Mouse (Mus musculus): ENCODE data around the gene Map10.

- TF ChIP-seq CTCF (IDR thresholded peaks at IDR 0.05; ENCODE audit: low read depth, low read length) (no peak), EP300 (IDR thresholded peaks at IDR 0.05; ENCODE audit: insufficient read depth, low read depth, low read length) (no peak)
These were observed 20.2 kb upstream of the Map10 start for GRCm38 (mm10) chr8:125649447-125649846.

Data from ES-Bruce4 (cell line).